Mouse (Mus musculus): Measurements from ENCODE around the gene Tada3. TPM values are rescaled to one million over a fixed set of nuclear protein-coding genes. Genes with fewer than 3 reads are reported as not detected.

Gene Tada3
- polyA plus RNA-seq, 1 experiment from 2014 or later, result 82.2 TPM

- Histone ChIP-seq H3K4me3 (ENCODE audit: low read depth, low read length) (peak overlapping the region; percentile 44), H3K4me2 (ENCODE audit: low read length) (peak overlapping the region; percentile 76), H3K27me3 (ENCODE audit: control insufficient read depth, insufficient read depth, low read depth, low read length) (no peaks in the 10 kb centered on the region), H3K9me3 (replicated peaks; ENCODE audit: control insufficient read depth, low read length, poor library complexity, severe bottlenecking) (no peaks in the 10 kb centered on the region), H3K4me1 (ENCODE audit: control insufficient read depth, insufficient read depth, low read length) (peaks cover 8% of the 10 kb centered on the region), H3K9ac (ENCODE audit: low read depth, low read length) (peak overlapping the region; percentile 75), H3K27ac (ENCODE audit: low read length) (peak overlapping the region; percentile 80), H3K36me3 (ENCODE audit: control insufficient read depth, insufficient read depth, low read length) (peaks cover 27% of the 10 kb centered on the region)
- under 1% methylated on average over 51 of the region's 51 CpGs for WGBS
- ATAC-seq, result peak; percentile 91
Measured at GRCm38 (mm10) chr6:113392387-113393071, 14.8 kb upstream of the Tada3 start.

GRCm38 (mm10) chr6:113392015-113392386 is 14.3 kb upstream of the Tada3 start:
- WGBS, result 20% methylated on average over 10 of the region's 10 CpGs
- no peaks in the 10 kb centered on the region for H3K9me3 ChIP-seq (replicated peaks; ENCODE audit: control insufficient read depth, low read length, poor library complexity, severe bottlenecking)
- H3K4me3 ChIP-seq (ENCODE audit: low read depth, low read length), result peak overlapping the region; percentile 44
- H3K4me2 ChIP-seq (ENCODE audit: low read length), result peak overlapping the region; percentile 76
- peak overlapping the region; percentile 75 for H3K9ac ChIP-seq (ENCODE audit: low read depth, low read length)
- no peaks in the 10 kb centered on the region for H3K27me3 ChIP-seq (ENCODE audit: control insufficient read depth, insufficient read depth, low read depth, low read length)
- peaks cover 28% of the 10 kb centered on the region for H3K36me3 ChIP-seq (ENCODE audit: control insufficient read depth, insufficient read depth, low read length)
- no peak; the same call in 1 of the 2 replicates for ATAC-seq
- peak overlapping the region; percentile 80 for H3K27ac ChIP-seq (ENCODE audit: low read length)
- H3K4me1 ChIP-seq (ENCODE audit: control insufficient read depth, insufficient read depth, low read length), result peaks cover 8% of the 10 kb centered on the region

- WGBS, result 65% methylated on average over 3 of the region's 3 CpGs
- no peak overlapping the region for H3K27ac ChIP-seq (ENCODE audit: low read length)
- H3K36me3 ChIP-seq (ENCODE audit: control insufficient read depth, insufficient read depth, low read length), result peaks cover 28% of the 10 kb centered on the region
- H3K4me3 ChIP-seq (ENCODE audit: low read depth, low read length), result no peak overlapping the region
- no peak for ATAC-seq
- no peaks in the 10 kb centered on the region for H3K27me3 ChIP-seq (ENCODE audit: control insufficient read depth, insufficient read depth, low read depth, low read length)
- H3K9ac ChIP-seq (ENCODE audit: low read depth, low read length), result no peak overlapping the region
- no peak overlapping the region for H3K4me2 ChIP-seq (ENCODE audit: low read length)
- H3K9me3 ChIP-seq (replicated peaks; ENCODE audit: control insufficient read depth, low read length, poor library complexity, severe bottlenecking), result no peaks in the 10 kb centered on the region
- H3K4me1 ChIP-seq (ENCODE audit: control insufficient read depth, insufficient read depth, low read length), result peaks cover 8% of the 10 kb centered on the region
Measured at GRCm38 (mm10) chr6:113390715-113391114, 13.0 kb upstream of the Tada3 start.

GRCm38 (mm10) chr6:113388960-113389359 is 11.3 kb upstream of the Tada3 start, which contains the start of gene Ttll3:
Ttll3 (plus strand) TSS chr6:113389260.
- no peak within 1 kb of the TSS for H3K4me2 ChIP-seq (ENCODE audit: low read length)
- WGBS, result 79% methylated on average over 8 of the region's 8 CpGs

GRCm38 (mm10) chr6:113386025-113386424 is 8.3 kb upstream of the Tada3 start:
- Histone ChIP-seq H3K9ac (ENCODE audit: low read depth, low read length) (no peak overlapping the region), H3K27ac (ENCODE audit: low read length) (no peak overlapping the region)
- 84% methylated on average over 3 of the region's 3 CpGs for WGBS

More at GRCm38 (mm10) chr6:113388960-113389359, 11.3 kb upstream of the Tada3 start, which contains the start of gene Ttll3:
- ATAC-seq, result no peak
- H3K9me3 ChIP-seq (replicated peaks; ENCODE audit: control insufficient read depth, low read length, poor library complexity, severe bottlenecking), result no peaks in the 10 kb centered on the region
- peaks cover 35% of the 10 kb centered on the region for H3K36me3 ChIP-seq (ENCODE audit: control insufficient read depth, insufficient read depth, low read length)
- peaks cover 8% of the 10 kb centered on the region for H3K4me1 ChIP-seq (ENCODE audit: control insufficient read depth, insufficient read depth, low read length)
- H3K9ac ChIP-seq (ENCODE audit: low read depth, low read length), result no peak within 1 kb of the TSS
- no peak within 1 kb of the TSS for H3K4me3 ChIP-seq (ENCODE audit: low read depth, low read length)
- H3K27me3 ChIP-seq (ENCODE audit: control insufficient read depth, insufficient read depth, low read depth, low read length), result no peaks in the 10 kb centered on the region
- no peak within 1 kb of the TSS for H3K27ac ChIP-seq (ENCODE audit: low read length)

GRCm38 (mm10) chr6:113385160-113385714 is 7.6 kb upstream of the Tada3 start:
- H3K4me3 ChIP-seq (ENCODE audit: low read depth, low read length), result no peak overlapping the region
- no peak for ATAC-seq
- 91% methylated on average over 11 of the region's 11 CpGs for WGBS

More at GRCm38 (mm10) chr6:113386025-113386424, 8.3 kb upstream of the Tada3 start:
- no peaks in the 10 kb centered on the region for H3K4me1 ChIP-seq (ENCODE audit: control insufficient read depth, insufficient read depth, low read length)
- peaks cover 45% of the 10 kb centered on the region for H3K36me3 ChIP-seq (ENCODE audit: control insufficient read depth, insufficient read depth, low read length)
- no peak for ATAC-seq
- H3K27me3 ChIP-seq (ENCODE audit: control insufficient read depth, insufficient read depth, low read depth, low read length), result no peaks in the 10 kb centered on the region
- no peaks in the 10 kb centered on the region for H3K9me3 ChIP-seq (replicated peaks; ENCODE audit: control insufficient read depth, low read length, poor library complexity, severe bottlenecking)
- H3K4me2 ChIP-seq (ENCODE audit: low read length), result no peak overlapping the region
- H3K4me3 ChIP-seq (ENCODE audit: low read depth, low read length), result no peak overlapping the region

GRCm38 (mm10) chr6:113384351-113384927 is 6.8 kb upstream of the Tada3 start:
- peak overlapping the region; percentile 36; the same call in 1 of the 2 replicates for H3K27ac ChIP-seq (ENCODE audit: low read length)
- peak; percentile 69 for ATAC-seq
- H3K4me3 ChIP-seq (ENCODE audit: low read depth, low read length), result no peak overlapping the region
- no peaks in the 10 kb centered on the region for H3K9me3 ChIP-seq (replicated peaks; ENCODE audit: control insufficient read depth, low read length, poor library complexity, severe bottlenecking)
- no peak overlapping the region for H3K9ac ChIP-seq (ENCODE audit: low read depth, low read length)
- H3K27me3 ChIP-seq (ENCODE audit: control insufficient read depth, insufficient read depth, low read depth, low read length), result no peaks in the 10 kb centered on the region
- peaks cover 44% of the 10 kb centered on the region for H3K36me3 ChIP-seq (ENCODE audit: control insufficient read depth, insufficient read depth, low read length)
- no peak overlapping the region for H3K4me2 ChIP-seq (ENCODE audit: low read length)
- H3K4me1 ChIP-seq (ENCODE audit: control insufficient read depth, insufficient read depth, low read length), result peaks cover 3% of the 10 kb centered on the region
- WGBS, result 90% methylated on average over 8 of the region's 8 CpGs

More at GRCm38 (mm10) chr6:113385160-113385714, 7.6 kb upstream of the Tada3 start:
- Histone ChIP-seq H3K27me3 (ENCODE audit: control insufficient read depth, insufficient read depth, low read depth, low read length) (no peaks in the 10 kb centered on the region), H3K4me1 (ENCODE audit: control insufficient read depth, insufficient read depth, low read length) (no peaks in the 10 kb centered on the region), H3K9ac (ENCODE audit: low read depth, low read length) (no peak overlapping the region), H3K27ac (ENCODE audit: low read length) (no peak overlapping the region), H3K4me2 (ENCODE audit: low read length) (no peak overlapping the region), H3K9me3 (replicated peaks; ENCODE audit: control insufficient read depth, low read length, poor library complexity, severe bottlenecking) (no peaks in the 10 kb centered on the region), H3K36me3 (ENCODE audit: control insufficient read depth, insufficient read depth, low read length) (peaks cover 49% of the 10 kb centered on the region)

- Histone ChIP-seq H3K4me3 (ENCODE audit: low read depth, low read length) (no peak overlapping the region), H3K36me3 (ENCODE audit: control insufficient read depth, insufficient read depth, low read length) (peaks cover 31% of the 10 kb centered on the region), H3K9ac (ENCODE audit: low read depth, low read length) (no peak overlapping the region), H3K27ac (ENCODE audit: low read length) (no peak overlapping the region), H3K4me2 (ENCODE audit: low read length) (no peak overlapping the region), H3K9me3 (replicated peaks; ENCODE audit: control insufficient read depth, low read length, poor library complexity, severe bottlenecking) (no peaks in the 10 kb centered on the region), H3K27me3 (ENCODE audit: control insufficient read depth, insufficient read depth, low read depth, low read length) (no peaks in the 10 kb centered on the region), H3K4me1 (ENCODE audit: control insufficient read depth, insufficient read depth, low read length) (peaks cover 22% of the 10 kb centered on the region)
- ATAC-seq, result no peak
- WGBS, result 89% methylated on average over 11 of the region's 11 CpGs
Measured at GRCm38 (mm10) chr6:113380480-113380879, 2.8 kb upstream of the Tada3 start.

- Histone ChIP-seq H3K4me1 (ENCODE audit: control insufficient read depth, insufficient read depth, low read length) (peaks cover 22% of the 10 kb centered on the region), H3K9ac (ENCODE audit: low read depth, low read length) (no peak overlapping the region), H3K36me3 (ENCODE audit: control insufficient read depth, insufficient read depth, low read length) (peaks cover 25% of the 10 kb centered on the region), H3K4me3 (ENCODE audit: low read depth, low read length) (peak overlapping the region; percentile 99; the same call in 1 of the 2 replicates), H3K27me3 (ENCODE audit: control insufficient read depth, insufficient read depth, low read depth, low read length) (no peaks in the 10 kb centered on the region), H3K4me2 (ENCODE audit: low read length) (peak overlapping the region; percentile 94), H3K9me3 (replicated peaks; ENCODE audit: control insufficient read depth, low read length, poor library complexity, severe bottlenecking) (no peaks in the 10 kb centered on the region), H3K27ac (ENCODE audit: low read length) (no peak overlapping the region)
- no peak for ATAC-seq
- WGBS, result 85% methylated on average over 6 of the region's 6 CpGs
Measured at GRCm38 (mm10) chr6:113379246-113379645, 1.6 kb upstream of the Tada3 start.

Data from midbrain, embryonic 16.5 days (tissue).